Mouse (Mus musculus) hindbrain, embryonic 10.5 days (tissue): ENCODE measurements around the gene Cct5. TPM values are rescaled to one million over a fixed set of nuclear protein-coding genes. Genes with fewer than 3 reads are reported as not detected.
A peak's percentile ranks its signal among the peaks of the same experiment; 100 is the strongest.

Source experiments
- DNase-seq: peaks from one replicate; pipeline ENCODE4 v3.0.0-alpha.2; 2017; ENCODE audit warnings: low spot score
- H3K27ac ChIP-seq: fragments of 300-500 bp; sonication (generic); 2 replicates; pipeline ENCODE4 v1.5.1; 2016; ENCODE audit warnings: mild to moderate bottlenecking, moderate library complexity
- H3K27me3 ChIP-seq: fragments of 300-500 bp; sonication (generic); 2 replicates; pipeline ENCODE4 v1.6.1; 2016; ENCODE audit warnings: mild to moderate bottlenecking; ENCODE audit not compliant: poor library complexity, insufficient read depth, severe bottlenecking
- H3K36me3 ChIP-seq: fragments of 300-500 bp; sonication (generic); 2 replicates; pipeline ENCODE4 v1.6.1; 2016; ENCODE audit warnings: mild to moderate bottlenecking, moderate library complexity
- H3K4me1 ChIP-seq: fragments of 300-500 bp; sonication (generic); replicated peaks from 2 replicates; pipeline ENCODE4 v1.6.1; 2016; ENCODE audit warnings: mild to moderate bottlenecking
- H3K4me3 ChIP-seq: fragments of 300-500 bp; sonication (generic); 2 replicates; pipeline ENCODE4 v1.5.1; 2016; ENCODE audit warnings: mild to moderate bottlenecking, moderate library complexity
- H3K9me3 ChIP-seq: fragments of 300-500 bp; sonication (generic); 2 replicates; pipeline ENCODE4 v1.6.1; 2016; ENCODE audit warnings: mild to moderate bottlenecking, moderate library complexity
- WGBS: fragments of 180-500 bp; shearing (Covaris S2); methylation state at CpG from one replicate; pipeline ENCODE4 v1.1.7; 2016; 5-methylcytosine and 5-hydroxymethylcytosine counted together
- polyA plus RNA-seq: library from polyadenylated mRNA; unstranded; fragments of >200 nt; fragmentation: Nextera tagmentation; extraction: Ambion mirVana; gene quantifications from 2 replicates; pipeline ENCODE4 v1.2.1, GENCODE M21; 2016

The Cct5 gene
- polyA plus RNA-seq, 1 experiment from 2014 or later, result 698 TPM

DNA sequence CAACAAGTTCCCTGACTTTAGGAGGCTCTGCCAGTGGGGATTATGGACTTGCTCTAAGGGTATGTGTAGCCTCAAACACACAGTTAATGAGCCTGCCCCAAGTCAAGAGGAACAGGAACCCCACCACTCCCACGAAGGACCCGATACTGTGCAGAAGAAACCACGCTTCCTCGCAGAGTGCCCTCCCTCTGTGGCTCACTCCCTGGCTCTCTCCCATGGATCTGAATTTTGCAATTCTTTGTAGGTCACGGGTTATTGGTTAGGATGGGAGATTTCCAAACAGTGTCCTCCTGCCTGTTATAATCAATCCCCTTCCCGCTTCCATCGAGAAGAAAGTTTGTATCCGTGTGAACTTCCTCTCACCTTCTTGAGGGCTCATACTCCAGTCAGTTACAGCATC is 30.6 kb downstream of the Cct5 start:
- no peak for DNase-seq
- no peaks in the 10 kb centered on the region for H3K27me3 ChIP-seq
- H3K9me3 ChIP-seq, result no peaks in the 10 kb centered on the region
- peaks cover 18% of the 10 kb centered on the region for H3K4me1 ChIP-seq
- WGBS, result 91% methylated on average over 8 of the region's 8 CpGs
- no peak overlapping the region for H3K27ac ChIP-seq
- H3K4me3 ChIP-seq, result no peak overlapping the region
- no peaks in the 10 kb centered on the region for H3K36me3 ChIP-seq

DNA sequence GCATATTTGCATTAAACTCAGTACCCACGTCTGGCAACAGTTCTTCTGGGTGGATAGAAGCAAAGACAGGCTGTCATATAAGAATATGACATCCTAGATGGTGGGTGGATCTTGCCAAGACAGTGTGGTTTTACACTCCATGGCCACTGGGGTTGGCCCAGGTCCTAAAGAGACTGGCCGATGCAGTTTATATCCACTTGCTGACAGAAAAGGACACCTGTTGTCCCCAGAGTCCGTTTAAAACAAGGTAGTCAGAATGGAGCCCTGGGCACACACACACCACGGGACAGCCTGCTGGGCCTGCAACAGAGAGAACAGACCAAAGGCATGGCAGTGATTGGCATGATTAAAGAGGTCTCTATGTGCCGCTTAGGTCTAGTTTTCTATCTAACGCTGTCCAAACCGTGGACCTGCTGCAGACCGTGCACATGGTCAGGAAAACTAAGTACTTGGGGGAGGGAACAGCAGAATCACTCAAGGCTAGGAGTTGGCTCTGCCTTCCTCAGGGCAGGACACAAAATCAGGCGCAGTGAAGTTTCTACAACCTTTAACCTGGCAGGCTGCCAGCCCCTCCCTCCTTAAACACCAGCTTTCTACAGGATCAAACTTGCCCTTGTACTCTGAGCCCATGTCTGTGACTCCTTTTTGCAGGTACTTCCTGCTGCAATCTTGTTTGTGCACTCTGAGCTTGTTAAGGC is 32.1 kb downstream of the Cct5 start:
- Histone ChIP-seq H3K4me1 (peaks cover 18% of the 10 kb centered on the region), H3K27ac (no peak overlapping the region), H3K36me3 (no peaks in the 10 kb centered on the region), H3K9me3 (no peaks in the 10 kb centered on the region), H3K4me3 (no peak overlapping the region), H3K27me3 (no peaks in the 10 kb centered on the region)
- 77% methylated on average over 9 of the region's 9 CpGs for WGBS
- no peak for DNase-seq

DNA sequence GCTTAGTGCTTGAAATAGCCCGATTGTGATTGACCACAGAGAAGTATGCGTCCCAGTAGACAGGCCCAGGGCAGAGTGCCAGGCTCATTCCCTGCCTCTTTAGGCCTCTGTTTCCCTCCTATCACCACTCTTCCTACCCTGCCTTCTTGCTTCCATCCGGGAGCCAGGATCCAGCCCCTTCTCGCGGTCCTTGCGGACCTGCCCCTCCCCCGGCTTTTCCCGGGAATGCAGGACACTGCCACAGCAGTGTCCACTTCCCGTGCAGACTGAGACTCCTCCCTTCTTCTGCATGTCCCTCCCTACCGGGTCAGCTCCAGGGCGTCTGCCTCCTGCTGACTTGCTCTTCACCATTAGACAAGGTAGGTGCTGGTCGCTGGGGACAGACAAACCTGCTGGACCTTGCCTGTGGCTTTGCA is 33.0 kb downstream of the Cct5 start:
- 19% methylated on average over 12 of the region's 12 CpGs for WGBS
- peak overlapping the region; percentile 59; the same call in 1 of the 2 replicates for H3K27ac ChIP-seq
- peak; percentile 31 for DNase-seq
- H3K4me1 ChIP-seq, result peaks cover 20% of the 10 kb centered on the region
- no peak overlapping the region; the same call in 1 of the 2 replicates for H3K4me3 ChIP-seq
- no peaks in the 10 kb centered on the region for H3K27me3 ChIP-seq
- no peaks in the 10 kb centered on the region for H3K36me3 ChIP-seq
- H3K9me3 ChIP-seq, result no peaks in the 10 kb centered on the region

DNA sequence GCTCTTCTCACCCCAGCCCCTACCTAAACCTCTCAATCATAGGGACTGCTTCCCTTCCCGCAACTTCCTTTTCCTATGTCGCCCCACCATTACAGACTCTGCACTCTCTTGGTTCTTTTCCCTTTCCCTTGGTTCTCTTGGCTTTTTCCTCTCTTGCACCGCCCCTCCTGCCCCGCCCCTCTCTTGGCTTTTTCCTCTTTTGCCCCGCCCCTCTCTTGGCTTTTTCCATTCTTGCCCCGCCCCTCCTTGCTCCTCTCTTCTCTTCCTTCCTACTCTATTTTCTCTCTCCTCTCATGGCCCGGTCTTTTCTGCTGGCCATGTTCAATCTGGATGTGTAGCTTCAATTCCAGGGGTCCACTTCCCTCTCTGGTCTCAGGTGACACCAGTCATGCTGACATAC is 34.2 kb downstream of the Cct5 start:
- Histone ChIP-seq H3K4me3 (no peak overlapping the region), H3K36me3 (no peaks in the 10 kb centered on the region), H3K27me3 (no peaks in the 10 kb centered on the region), H3K27ac (no peak overlapping the region), H3K4me1 (peaks cover 16% of the 10 kb centered on the region), H3K9me3 (no peaks in the 10 kb centered on the region)
- 64% methylated on average over 7 of the region's 7 CpGs for WGBS
- DNase-seq, result no peak

DNA sequence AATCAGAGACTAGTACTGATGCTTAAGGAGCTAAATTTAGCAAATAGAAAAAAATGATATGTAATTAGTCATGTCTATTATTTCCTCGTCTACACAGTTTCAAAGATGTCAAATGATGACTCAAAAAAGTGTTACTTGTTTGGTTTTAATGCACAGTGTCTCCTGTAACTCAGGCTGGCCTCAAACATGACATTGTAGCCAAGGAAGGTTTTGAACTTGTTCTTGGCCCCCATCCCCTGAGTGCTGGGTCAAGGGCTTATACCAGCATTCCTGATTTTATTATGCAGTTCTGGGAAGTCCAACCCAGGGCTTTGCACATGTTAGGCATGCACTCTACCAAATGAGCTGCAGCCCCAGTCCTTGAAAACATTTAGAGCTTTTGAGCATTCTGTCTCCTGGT is 35.8 kb downstream of the Cct5 start:
- Histone ChIP-seq H3K4me3 (no peak overlapping the region), H3K36me3 (no peaks in the 10 kb centered on the region), H3K4me1 (peaks cover 20% of the 10 kb centered on the region), H3K27me3 (no peaks in the 10 kb centered on the region), H3K9me3 (no peaks in the 10 kb centered on the region), H3K27ac (no peak overlapping the region)
- 90% methylated on average over 1 of the region's 1 CpGs for WGBS
- no peak for DNase-seq

DNA sequence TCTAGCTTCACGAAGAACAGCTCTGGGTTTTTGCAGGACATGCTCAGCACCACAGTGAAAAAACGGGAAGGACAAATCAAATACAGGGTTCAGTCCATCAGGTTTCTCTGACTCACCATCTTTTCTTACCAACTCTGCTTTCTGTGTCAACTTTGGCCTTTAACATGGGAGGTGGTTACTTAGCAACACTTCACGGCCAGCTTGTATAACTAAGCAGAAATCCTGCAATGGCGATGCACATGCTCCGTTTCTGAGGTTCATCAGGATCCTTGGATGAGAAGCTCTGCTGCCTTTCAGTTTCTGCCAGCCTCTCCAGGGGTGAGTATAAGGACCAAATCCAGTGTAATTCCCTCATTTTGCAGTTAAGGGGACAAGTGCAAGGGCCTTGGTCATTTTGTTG is 36.4 kb downstream of the Cct5 start, which contains the start of gene Cmbl:
Gene Cmbl (plus strand): TSS at position 206 of the 400 bp plus-strand sequence.
- DNase-seq, result no peak
- H3K4me3 ChIP-seq, result no peak within 1 kb of the TSS
- 68% methylated on average over 5 of the region's 5 CpGs for WGBS
- H3K27ac ChIP-seq, result no peak within 1 kb of the TSS
- H3K4me1 ChIP-seq, result peaks cover 20% of the 10 kb centered on the region
- H3K27me3 ChIP-seq, result no peaks in the 10 kb centered on the region
- no peaks in the 10 kb centered on the region for H3K36me3 ChIP-seq
- H3K9me3 ChIP-seq, result no peaks in the 10 kb centered on the region

DNA sequence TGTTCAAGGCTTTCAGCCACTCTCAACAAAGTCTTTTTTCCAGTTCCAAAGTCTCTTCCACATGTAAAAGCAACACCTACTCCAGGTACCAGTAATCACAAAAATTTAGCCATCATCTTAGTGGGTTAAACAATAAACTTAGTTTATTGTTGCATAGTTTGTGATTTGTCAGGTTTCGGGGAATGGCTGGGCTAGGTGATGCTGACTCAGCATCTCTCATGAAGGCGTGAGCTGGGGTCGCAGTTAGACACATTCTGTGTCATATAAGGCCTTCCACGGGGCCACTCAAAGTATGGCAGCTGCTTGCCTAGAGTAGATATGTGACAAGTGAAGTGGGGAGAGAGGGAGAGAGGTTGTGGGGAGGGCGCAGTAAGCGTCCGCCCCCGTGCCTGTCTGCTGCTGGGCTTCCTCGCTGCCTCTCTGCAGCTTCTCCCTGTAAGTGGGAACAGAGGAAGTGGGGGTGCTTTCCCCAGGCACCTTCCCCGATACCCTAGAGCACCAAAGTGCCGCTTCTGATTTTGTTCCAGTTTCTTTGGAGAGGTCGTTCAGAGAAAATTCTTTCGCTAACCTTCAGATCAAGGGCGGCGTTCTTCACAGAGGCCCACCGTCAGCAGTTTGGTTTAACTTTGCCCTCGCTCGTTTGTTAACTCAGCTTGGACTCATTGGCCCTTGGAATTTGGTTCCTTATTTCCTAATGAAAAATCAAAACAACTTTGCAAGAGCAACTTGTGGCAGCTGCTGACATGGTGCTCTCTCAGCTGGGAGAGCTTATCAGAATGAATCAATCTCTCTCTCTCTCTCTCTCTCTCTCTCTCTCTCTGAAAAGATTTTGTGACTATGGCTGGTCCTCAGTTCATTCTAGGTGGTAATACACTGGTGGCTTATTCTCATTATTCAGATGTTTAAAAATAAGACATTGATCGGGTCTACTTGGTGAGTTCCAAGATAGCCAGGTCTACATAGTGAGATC is 37.7 kb downstream of the Cct5 start:
- H3K36me3 ChIP-seq, result no peaks in the 10 kb centered on the region
- H3K4me1 ChIP-seq, result peaks cover 19% of the 10 kb centered on the region
- WGBS, result 63% methylated on average over 19 of the region's 19 CpGs
- H3K27me3 ChIP-seq, result no peaks in the 10 kb centered on the region
- no peak overlapping the region for H3K4me3 ChIP-seq
- peaks cover 5% of the 10 kb centered on the region; the same call in 1 of the 2 replicates for H3K9me3 ChIP-seq
- no peak for DNase-seq
- H3K27ac ChIP-seq, result 0 out of 2 replicates have a peak overlapping the region, but pooled peaks have one; percentile 13

DNA sequence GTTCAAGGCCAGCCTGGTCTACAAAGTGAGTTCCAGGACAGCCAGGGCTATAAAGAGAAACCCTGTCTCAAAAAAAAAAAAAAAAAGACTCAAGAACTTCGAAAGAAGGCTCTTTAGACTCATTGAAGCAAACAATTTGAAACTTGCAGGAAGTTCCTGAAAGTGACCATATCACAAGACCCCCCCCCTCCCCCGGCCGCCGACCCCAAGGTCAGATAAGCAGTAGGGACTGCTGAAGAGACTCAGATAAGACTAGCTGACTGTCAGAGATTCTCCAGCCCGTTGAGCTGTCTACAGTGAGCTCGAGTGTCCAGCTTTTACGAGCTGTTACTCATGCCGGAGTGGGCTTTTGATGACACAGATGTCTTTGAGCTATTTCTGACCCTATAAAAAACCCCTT is 38.8 kb downstream of the Cct5 start:
- H3K4me1 ChIP-seq, result peaks cover 11% of the 10 kb centered on the region; the same call in 1 of the 2 replicates
- DNase-seq, result no peak
- no peak overlapping the region for H3K27ac ChIP-seq
- H3K27me3 ChIP-seq, result no peaks in the 10 kb centered on the region
- no peak overlapping the region for H3K4me3 ChIP-seq
- 91% methylated on average over 8 of the region's 8 CpGs for WGBS
- no peaks in the 10 kb centered on the region for H3K36me3 ChIP-seq
- H3K9me3 ChIP-seq, result peaks cover 5% of the 10 kb centered on the region; the same call in 1 of the 2 replicates

DNA sequence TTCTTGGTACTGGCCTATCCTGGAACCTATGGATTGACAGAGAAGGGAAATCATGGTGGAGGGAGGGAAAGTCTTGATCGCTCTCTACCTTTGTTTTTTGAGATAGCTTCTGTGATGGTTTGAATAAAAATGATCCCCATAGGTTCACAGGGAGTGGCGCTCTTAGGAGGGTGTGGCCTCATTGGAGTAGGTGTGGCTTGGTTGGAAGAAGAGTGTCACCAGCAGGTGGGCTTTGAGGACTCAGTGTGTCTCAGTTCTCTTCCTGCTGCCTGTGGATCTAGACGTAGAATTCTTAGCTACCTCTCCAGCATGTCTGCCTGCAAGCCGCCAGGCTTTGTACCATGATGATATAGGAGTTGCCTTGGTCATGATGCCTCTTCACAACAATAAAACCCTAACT is 39.6 kb downstream of the Cct5 start:
- H3K9me3 ChIP-seq, result peaks cover 5% of the 10 kb centered on the region; the same call in 1 of the 2 replicates
- H3K36me3 ChIP-seq, result no peaks in the 10 kb centered on the region
- 92% methylated on average over 4 of the region's 4 CpGs for WGBS
- no peak overlapping the region for H3K27ac ChIP-seq
- no peak for DNase-seq
- no peaks in the 10 kb centered on the region for H3K27me3 ChIP-seq
- 0 out of 2 replicates have a peak, but pooled peaks cover 6% of the 10 kb centered on the region for H3K4me1 ChIP-seq
- H3K4me3 ChIP-seq, result no peak overlapping the region

DNA sequence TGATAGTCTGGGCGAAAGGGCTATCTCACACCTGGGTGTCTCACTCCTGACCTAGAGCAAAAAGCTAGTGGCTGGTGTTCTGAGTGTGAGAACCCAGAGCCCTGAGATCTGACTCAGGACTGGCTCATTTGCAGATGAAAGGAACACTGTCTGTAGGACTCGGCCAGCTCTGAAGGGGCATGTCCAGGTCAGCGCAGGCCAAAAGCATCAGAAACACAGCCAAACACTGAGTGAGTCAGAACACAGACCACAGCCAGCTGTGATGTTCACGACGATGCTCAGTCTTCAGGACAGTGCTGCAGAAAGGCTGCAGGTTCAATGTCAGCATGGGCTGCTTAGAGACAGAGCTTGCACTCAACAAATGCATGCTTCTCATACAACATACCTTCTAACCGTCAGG is 40.2 kb downstream of the Cct5 start:
- Histone ChIP-seq H3K4me3 (no peak overlapping the region), H3K27me3 (no peaks in the 10 kb centered on the region), H3K36me3 (no peaks in the 10 kb centered on the region), H3K4me1 (0 out of 2 replicates have a peak, but pooled peaks cover 6% of the 10 kb centered on the region), H3K27ac (no peak overlapping the region), H3K9me3 (peaks cover 5% of the 10 kb centered on the region; the same call in 1 of the 2 replicates)
- WGBS, result 75% methylated on average over 6 of the region's 6 CpGs
- DNase-seq, result no peak

DNA sequence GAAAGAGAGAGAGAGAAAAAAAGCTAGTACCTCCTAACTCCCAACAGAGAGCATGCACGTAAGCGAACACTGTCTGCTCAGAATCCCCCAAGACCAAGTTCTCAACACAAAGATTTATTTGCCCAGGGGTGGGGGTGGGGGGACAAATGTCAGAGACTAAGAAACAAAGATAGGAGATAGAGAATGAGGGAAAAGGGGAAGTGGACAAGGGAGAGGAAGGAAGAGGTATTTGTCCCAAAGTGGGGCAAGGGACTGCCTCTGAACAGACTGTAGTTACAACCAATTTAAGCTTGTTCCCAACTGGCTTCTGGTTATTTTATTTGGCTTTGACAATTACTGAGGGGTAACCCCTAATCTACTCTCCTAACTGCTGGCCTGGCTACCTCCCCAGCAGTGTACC is 46.7 kb downstream of the Cct5 start:
- Histone ChIP-seq H3K36me3 (no peaks in the 10 kb centered on the region), H3K27me3 (no peaks in the 10 kb centered on the region), H3K4me3 (no peak overlapping the region), H3K27ac (no peak overlapping the region), H3K9me3 (peaks cover 4% of the 10 kb centered on the region; the same call in 1 of the 2 replicates), H3K4me1 (no peaks in the 10 kb centered on the region)
- WGBS, result 87% methylated on average over 2 of the region's 2 CpGs
- DNase-seq, result no peak

DNA sequence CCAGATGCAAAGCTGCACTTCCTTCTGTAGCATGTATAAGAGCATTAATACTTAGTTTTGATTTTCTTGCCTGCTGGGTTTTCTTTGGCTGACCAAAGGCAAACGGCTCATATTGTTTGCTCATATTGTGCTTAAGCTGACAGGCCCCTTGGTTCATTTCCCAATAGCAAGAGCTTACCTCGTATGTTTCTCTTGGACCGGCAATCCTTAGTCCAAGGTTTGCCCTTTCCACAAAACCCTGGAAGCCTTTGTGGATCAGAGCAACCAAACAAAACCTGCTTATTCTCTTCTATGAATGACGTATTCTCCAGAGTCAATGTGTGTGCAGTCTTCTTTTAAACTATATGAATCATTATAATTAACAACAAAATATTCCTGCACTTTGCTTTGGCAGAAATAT is 51.2 kb downstream of the Cct5 start:
- DNase-seq, result no peak
- Histone ChIP-seq H3K27me3 (no peaks in the 10 kb centered on the region), H3K27ac (no peak overlapping the region), H3K36me3 (no peaks in the 10 kb centered on the region), H3K4me1 (no peaks in the 10 kb centered on the region), H3K4me3 (no peak overlapping the region), H3K9me3 (no peaks in the 10 kb centered on the region)
- 87% methylated on average over 4 of the region's 4 CpGs for WGBS

DNA sequence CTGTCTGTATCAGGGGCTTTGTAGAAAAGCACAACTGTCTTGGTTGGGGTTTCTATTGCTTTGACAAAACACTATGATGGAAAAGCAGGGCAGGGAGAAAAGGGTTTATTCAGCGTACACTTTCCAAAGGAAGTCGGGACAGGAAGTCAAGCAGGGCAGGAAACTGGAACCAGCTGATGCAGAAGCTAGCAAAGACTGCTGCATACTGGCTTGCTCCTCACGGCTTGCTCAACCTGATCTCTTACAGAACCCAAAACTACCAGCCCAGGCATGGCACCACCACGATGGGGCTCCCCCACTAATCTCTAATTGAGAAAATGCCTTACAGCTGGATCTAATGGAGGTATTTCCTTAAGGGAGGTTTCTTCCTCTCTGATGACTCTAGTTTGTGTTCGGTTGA is 54.2 kb downstream of the Cct5 start:
- 67% methylated on average over 5 of the region's 5 CpGs for WGBS
- H3K4me3 ChIP-seq, result no peak overlapping the region
- DNase-seq, result no peak
- H3K27ac ChIP-seq, result no peak overlapping the region
- H3K4me1 ChIP-seq, result peaks cover 11% of the 10 kb centered on the region
- H3K9me3 ChIP-seq, result no peaks in the 10 kb centered on the region
- no peaks in the 10 kb centered on the region for H3K27me3 ChIP-seq
- no peaks in the 10 kb centered on the region for H3K36me3 ChIP-seq
